In genomic region chr9:52190907-52191306, GRCm38 (mm10) we compare ENCODE assay signal across 20 mouse cellular contexts. TPM values are rescaled to one million over a fixed set of nuclear protein-coding genes. Genes with fewer than 3 reads are reported as not detected.
DNase-seq lines count a peak whose midpoint lies in the region; ATAC-seq lines count a peak whose summit lies in the region.
"Had no signal": no experiment of that assay in that cellular context is flagged by ENCODE, and none has a peak within 500 bp of the region (broad histone marks: within the 10 kb centered on the region; RNA-seq: fewer than 3 reads in every experiment).

No protein-coding gene starts in this region.

- no peak overlapping the region for H3K27ac ChIP-seq in heart, embryonic 11.5 days (ENCODE audit: low read depth, low read length)
- H3K27ac ChIP-seq in midbrain, embryonic 16.5 days (ENCODE audit: low read length) = no peak overlapping the region
- H3K27ac ChIP-seq: embryonic facial prominence, embryonic 10.5 days; embryonic facial prominence, embryonic 12.5 days; forebrain, embryonic 13.5 days; forebrain, embryonic 15.5 days had no signal

- H3K9me3 ChIP-seq in heart, embryonic 11.5 days (replicated peaks; ENCODE audit: control insufficient read depth, low read length) = no peaks in the 10 kb centered on the region
- H3K9me3 ChIP-seq in midbrain, embryonic 16.5 days (replicated peaks; ENCODE audit: control insufficient read depth, low read length, poor library complexity, severe bottlenecking) = no peaks in the 10 kb centered on the region
- H3K9me3 ChIP-seq: embryonic facial prominence, embryonic 10.5 days; embryonic facial prominence, embryonic 12.5 days; forebrain, embryonic 13.5 days; forebrain, embryonic 15.5 days; G1E had no signal

- H3K27me3 ChIP-seq in heart, embryonic 11.5 days (ENCODE audit: control insufficient read depth, insufficient read depth, low read length) = no peaks in the 10 kb centered on the region
- H3K27me3 ChIP-seq in midbrain, embryonic 16.5 days (ENCODE audit: control insufficient read depth, insufficient read depth, low read depth, low read length) = no peaks in the 10 kb centered on the region
- H3K27me3 ChIP-seq: embryonic facial prominence, embryonic 12.5 days; forebrain, embryonic 13.5 days; forebrain, embryonic 15.5 days; Patski had no signal

- H3K4me3 ChIP-seq in heart, embryonic 11.5 days (ENCODE audit: low read depth, low read length) = no peak overlapping the region
- no peak overlapping the region for H3K4me3 ChIP-seq in midbrain, embryonic 16.5 days (ENCODE audit: low read depth, low read length)
- H3K4me3 ChIP-seq: embryonic facial prominence, embryonic 10.5 days; embryonic facial prominence, embryonic 12.5 days; forebrain, embryonic 13.5 days; forebrain, embryonic 15.5 days had no signal

- 78% methylated on average over 4 of the region's 4 CpGs for WGBS in heart, embryonic 11.5 days (ENCODE audit: insufficient replicate concordance)
- WGBS in midbrain, embryonic 16.5 days = 89% methylated on average over 4 of the region's 4 CpGs

- no peaks in the 10 kb centered on the region for H3K36me3 ChIP-seq in heart, embryonic 11.5 days (ENCODE audit: control insufficient read depth, insufficient read depth, low read length)
- no peaks in the 10 kb centered on the region for H3K36me3 ChIP-seq in midbrain, embryonic 16.5 days (ENCODE audit: control insufficient read depth, insufficient read depth, low read length)
- H3K36me3 ChIP-seq: embryonic facial prominence, embryonic 10.5 days; embryonic facial prominence, embryonic 12.5 days; forebrain, embryonic 15.5 days; G1E had no signal

- H3K4me1 ChIP-seq in heart, embryonic 11.5 days (ENCODE audit: control insufficient read depth, insufficient read depth, low read length) = no peaks in the 10 kb centered on the region
- peaks cover 6% of the 10 kb centered on the region for H3K4me1 ChIP-seq in midbrain, embryonic 16.5 days (ENCODE audit: control insufficient read depth, insufficient read depth, low read length)

- DNase-seq in heart, adult 11 months = peak; percentile 31
- DNase-seq in kidney, postnatal 10 days = no peak
- DNase-seq: adrenal gland, adult 8-10 months; adrenal gland, postnatal 14 days; cerebellum, adult 11 months; cerebellum, adult 18-20 months; cerebellum, adult 8-10 months; cerebellum, adult 9-11 months; cerebellum, postnatal 25 days; forebrain, postnatal 0 days had no signal

- no peak for ATAC-seq in heart, embryonic 11.5 days (replicated peaks; ENCODE audit: insufficient number of reproducible peaks, low FRiP score, low TSS enrichment)
- ATAC-seq in granulocyte monocyte progenitor cell, adult 5-6 weeks (replicated peaks; ENCODE audit: poor library complexity, severe bottlenecking) = peak; percentile 28; the same call in 1 of the 2 replicates
- no peak for ATAC-seq in midbrain, embryonic 16.5 days
- ATAC-seq: activated CD4-positive, CD25-positive, alpha-beta regulatory T cell, adult 4 months; forebrain, embryonic 13.5 days; forebrain, embryonic 15.5 days; forebrain, postnatal 0 days; Patski had no signal

- H3K9ac ChIP-seq in heart, embryonic 11.5 days (ENCODE audit: low read depth, low read length) = no peak overlapping the region
- H3K9ac ChIP-seq in midbrain, embryonic 16.5 days (ENCODE audit: low read depth, low read length) = no peak overlapping the region
- H3K9ac ChIP-seq: embryonic facial prominence, embryonic 12.5 days; forebrain, embryonic 13.5 days; forebrain, embryonic 15.5 days; forebrain, postnatal 0 days had no signal

- no peak overlapping the region for H3K4me2 ChIP-seq in heart, embryonic 11.5 days
- no peak overlapping the region for H3K4me2 ChIP-seq in midbrain, embryonic 16.5 days (ENCODE audit: low read length)
- H3K4me2 ChIP-seq: embryonic facial prominence, embryonic 12.5 days; forebrain, embryonic 13.5 days; forebrain, embryonic 15.5 days had no signal

RNA-seq across cellular contexts. Expression of gene Zc3h12c, which starts 22.5 kb away (rescaled TPM):
- 3.8 and 4.3 TPM in 2 replicates for polyA plus RNA-seq in heart, embryonic 11.5 days (2014; fragmentation: Nextera tagmentation; extraction: Ambion mirVana)
- 4.8 and 8.8 TPM in 2 replicates for total RNA-seq in granulocyte monocyte progenitor cell, adult 5-6 weeks (2014; fragmentation: Nextera tagmentation)
- total RNA-seq in granulocyte monocyte progenitor cell, adult 5-6 weeks (2017) = 4.5 and 6.1 TPM in 2 replicates
- 3.9 and 5.6 TPM in 2 replicates for polyA plus RNA-seq in midbrain, embryonic 16.5 days (2015; fragmentation: Nextera tagmentation; extraction: Ambion mirVana)
